Mouse (Mus musculus) megakaryocyte, embryonic 14.5 days (primary cell): ENCODE results near the gene Gm42417.

Experiments
- FLI1 ChIP-seq: IDR thresholded peaks from 2 replicates; pipeline ENCODE4 v1.6.1; 2012; ENCODE audit warnings: low read length, inconsistent platforms, mixed read lengths
- GATA1 ChIP-seq: IDR thresholded peaks from 3 replicates; pipeline ENCODE4 v1.6.1; 2012; ENCODE audit warnings: mixed read lengths, low read length, inconsistent platforms, borderline replicate concordance

DNA sequence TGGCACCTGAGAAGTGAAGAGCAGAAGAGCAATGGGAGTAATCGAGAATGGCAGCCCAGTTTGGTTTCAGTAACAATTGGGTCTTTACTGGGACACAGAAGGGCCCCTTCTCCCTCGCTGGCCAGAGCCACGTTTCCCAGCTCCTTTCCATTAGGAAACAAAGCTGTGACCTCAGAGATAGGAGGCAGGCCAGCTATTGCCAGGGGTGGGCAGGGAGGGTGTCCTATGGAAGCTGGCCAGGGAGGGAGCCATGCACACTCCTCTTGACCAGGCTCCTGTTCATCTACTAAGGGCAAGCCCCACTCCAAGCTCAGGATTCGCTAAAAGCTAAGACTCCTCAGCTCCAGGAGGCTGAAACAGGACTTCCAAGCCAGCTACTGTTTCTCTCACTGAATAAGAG is 20.0 kb upstream of the Gm42417 start:
- TF ChIP-seq GATA1 (no peak), FLI1 (no peak)
